Mouse (Mus musculus): ENCODE results near the gene Rhob. TPM values are rescaled to one million over a fixed set of nuclear protein-coding genes. Genes with fewer than 3 reads are reported as not detected.

Rhob gene
- total RNA-seq, 2 experiments from 2014 or later: 55.4 to 120 TPM

GRCm38 (mm10) chr12:8451571-8452485, 48.0 kb downstream of the Rhob start:
- ATAC-seq (ENCODE audit: poor library complexity, severe bottlenecking): no peak

- peak; percentile 90 for ATAC-seq (ENCODE audit: poor library complexity, severe bottlenecking)
These were observed 49.2 kb downstream of the Rhob start for GRCm38 (mm10) chr12:8450639-8451038.

GRCm38 (mm10) chr12:8450028-8450427, 49.8 kb downstream of the Rhob start:
- ATAC-seq (ENCODE audit: poor library complexity, severe bottlenecking): no peak

Other genes starting within 250 kb of the Rhob start
- gene Gdf7, start 198.1 kb downstream of the Rhob start, total RNA-seq (2015): not detected in 2 replicates
- gene Gdf7, start 198.1 kb downstream of the Rhob start, total RNA-seq (2017): not detected in 2 replicates
- 4.7 and 4.8 TPM in 2 replicates for gene Hs1bp3, start 186.6 kb downstream of the Rhob start, total RNA-seq (2015)
- 4.4 and 6.7 TPM in 2 replicates for gene Hs1bp3, start 186.6 kb downstream of the Rhob start, total RNA-seq (2017)
- gene Slc7a15, start 99.1 kb upstream of the Rhob start, total RNA-seq (2015): not detected in 2 replicates
- gene Slc7a15, start 99.1 kb upstream of the Rhob start, total RNA-seq (2017): not detected in 2 replicates
- gene Pum2, start 174.1 kb upstream of the Rhob start, total RNA-seq (2015): 152 and 162 TPM in 2 replicates
- gene Pum2, start 174.1 kb upstream of the Rhob start, total RNA-seq (2017): 119 and 124 TPM in 2 replicates

Measured in megakaryocyte, adult 5-6 weeks (primary cell).